Mouse (Mus musculus) gastrocnemius, postnatal 25 days (tissue): Measurements from ENCODE around the gene Ccdc183. TPM values are rescaled to one million over a fixed set of nuclear protein-coding genes. Genes with fewer than 3 reads are reported as not detected.
A peak's percentile ranks its signal among the peaks of the same experiment; 100 is the strongest.

Source experiments
- DNase-seq: peaks from one replicate; pipeline ENCODE4 v3.0.0; 2022
- long read RNA-seq, 2 experiments: library from polyadenylated mRNA; stranded (forward); transcript quantifications; one replicate each; pipeline ENCODE4 v2.0.0; 2021
- total RNA-seq, 2 experiments: library from RNA; stranded (reverse); gene quantifications; 1 replicate in 1 of 2; 2 replicates in 1 of 2; pipeline ENCODE4 v1.2.3; 2021

The Ccdc183 gene
- not detected for total RNA-seq
- long read RNA-seq, experiment 1 = 0 reads
- long read RNA-seq, experiment 2 = 0 reads

DNA sequence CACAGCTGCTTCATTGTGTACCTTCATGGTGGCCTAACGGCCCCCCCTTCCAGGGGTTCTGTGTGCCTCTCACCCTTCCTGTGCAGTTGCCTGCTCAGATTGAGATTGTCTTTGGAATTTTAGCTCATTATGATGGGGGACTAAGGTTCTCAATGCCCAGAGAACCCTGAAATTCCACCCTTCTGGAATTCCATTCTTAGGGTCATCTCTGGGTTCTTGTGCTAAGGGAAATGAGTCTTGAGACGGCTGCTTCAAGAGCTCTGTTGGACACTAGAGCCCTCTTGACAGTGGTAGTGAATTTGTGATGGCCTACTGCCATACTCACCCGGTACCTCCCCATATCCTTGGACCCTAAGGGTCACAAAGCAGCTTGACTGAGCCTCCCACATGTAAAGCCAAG lies at the start of gene Ccdc183:
Gene Ccdc183, minus strand, starts transcription at position 101 of the 400 bp plus-strand sequence.
- no peak for DNase-seq

GRCm38 (mm10) chr2:25666516-25666915 lies 49.0 kb upstream of the Ccdc183 start:
- no peak for DNase-seq

- no peak for DNase-seq
Measured at GRCm38 (mm10) chr2:25664125-25664524, 46.6 kb upstream of the Ccdc183 start.

GRCm38 (mm10) chr2:25663511-25663910 lies 46.0 kb upstream of the Ccdc183 start:
- DNase-seq = no peak

DNA sequence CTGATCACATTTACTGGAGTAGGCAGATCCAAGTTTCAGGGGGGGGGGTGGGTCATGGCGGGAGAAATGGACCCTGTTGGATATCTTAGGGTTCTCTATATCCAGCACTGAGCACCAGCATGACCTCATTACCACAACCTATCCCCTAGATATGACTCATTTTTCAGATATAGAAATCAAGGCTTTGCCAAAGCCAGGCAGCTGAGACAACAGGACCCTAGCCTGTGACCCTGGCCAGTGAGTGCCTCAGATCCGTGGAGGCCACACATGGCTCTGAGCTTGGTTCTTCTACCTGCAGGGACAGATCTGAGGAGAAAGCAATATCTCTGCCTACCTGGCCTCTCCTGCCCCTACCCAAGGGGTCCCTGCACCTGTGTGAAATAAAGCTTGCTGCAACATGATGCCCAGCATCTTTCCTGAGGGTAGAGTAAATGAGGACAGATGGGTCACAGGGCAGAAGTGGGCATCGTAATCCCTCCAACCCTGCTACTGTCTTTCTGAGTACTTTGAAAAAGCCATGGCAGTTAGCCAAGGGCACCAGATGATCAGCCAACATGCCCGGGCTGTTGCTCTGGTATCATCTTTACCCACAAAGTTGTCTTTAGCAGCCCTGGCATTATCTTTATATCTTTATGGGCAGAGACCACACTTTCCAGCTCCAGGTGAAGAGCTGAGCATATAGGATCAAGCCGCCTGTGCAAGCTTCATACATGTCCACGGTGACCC lies 43.9 kb upstream of the Ccdc183 start:
- DNase-seq = no peak

GRCm38 (mm10) chr2:25660279-25660678 lies 42.8 kb upstream of the Ccdc183 start:
- no peak for DNase-seq

DNA sequence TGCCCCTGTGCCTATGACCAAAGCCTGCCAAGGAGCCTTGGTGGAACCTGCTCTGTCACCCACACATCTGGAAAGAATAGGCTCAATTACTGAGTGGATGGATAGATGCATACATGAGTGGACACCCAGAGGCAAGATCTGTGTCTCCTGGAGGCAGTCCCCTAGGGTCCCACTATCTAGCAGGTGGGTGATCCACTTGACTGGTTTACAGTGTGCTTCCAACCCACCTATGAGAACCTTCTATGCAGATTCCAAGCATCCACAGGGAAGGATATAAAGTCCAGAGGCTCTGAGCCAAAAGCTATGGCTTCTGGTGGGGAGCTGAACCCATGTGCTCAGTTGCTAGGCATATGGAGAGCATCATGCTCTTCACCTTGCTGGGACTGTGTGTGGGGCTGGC lies 40.2 kb upstream of the Ccdc183 start, which contains the start of gene Lcn5:
Gene Lcn5, plus strand, starts transcription at position 301 of the 400 bp plus-strand sequence.
- no peak for DNase-seq

DNA sequence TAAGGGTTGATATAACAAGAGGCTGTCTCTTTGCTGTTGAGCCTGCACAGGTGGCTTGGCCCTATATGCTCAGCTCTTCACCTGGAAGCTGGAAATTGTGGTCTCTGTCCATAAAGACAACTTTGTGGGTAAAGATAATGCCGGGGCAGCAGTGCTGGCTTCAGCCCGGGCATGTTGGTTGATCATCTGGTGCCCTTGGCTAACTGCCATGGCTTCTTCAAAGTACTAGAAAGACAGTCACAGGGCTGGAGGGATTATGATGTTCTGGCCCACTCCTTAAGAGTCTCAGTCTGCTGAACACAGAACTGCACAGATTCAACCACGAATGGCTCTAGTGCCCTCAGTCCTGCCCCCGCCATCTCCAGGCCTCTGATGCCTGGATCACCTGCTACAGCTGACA lies 39.8 kb upstream of the Ccdc183 start:
- DNase-seq = no peak

GRCm38 (mm10) chr2:25656691-25657090 lies 39.2 kb upstream of the Ccdc183 start:
- DNase-seq = peak; percentile 48

DNA sequence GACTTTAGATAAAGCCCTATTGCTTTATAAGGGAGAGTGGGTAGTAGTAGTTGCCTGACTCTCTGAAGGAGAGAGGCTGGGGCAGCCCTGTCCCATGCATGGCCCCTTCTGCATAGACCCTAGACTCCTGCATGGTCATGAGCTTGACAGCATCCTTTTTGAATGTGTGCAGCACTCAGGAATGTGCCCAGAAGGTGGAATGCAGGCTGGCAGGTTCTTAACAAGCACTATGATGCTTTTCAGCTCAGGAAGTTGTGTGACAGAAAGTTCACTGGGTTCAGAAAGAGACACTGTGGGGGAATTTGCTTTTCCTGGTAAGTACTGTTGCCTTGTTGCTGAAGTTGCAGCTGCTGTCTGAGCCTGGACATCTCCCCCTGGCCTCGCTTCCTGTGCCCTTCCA lies 37.0 kb upstream of the Ccdc183 start:
- DNase-seq = no peak

GRCm38 (mm10) chr2:25652902-25653301 lies 35.4 kb upstream of the Ccdc183 start, which contains the start of gene Lcn8:
TSS of gene Lcn8 (plus strand) at chr2:25653120.
- DNase-seq = no peak

DNA sequence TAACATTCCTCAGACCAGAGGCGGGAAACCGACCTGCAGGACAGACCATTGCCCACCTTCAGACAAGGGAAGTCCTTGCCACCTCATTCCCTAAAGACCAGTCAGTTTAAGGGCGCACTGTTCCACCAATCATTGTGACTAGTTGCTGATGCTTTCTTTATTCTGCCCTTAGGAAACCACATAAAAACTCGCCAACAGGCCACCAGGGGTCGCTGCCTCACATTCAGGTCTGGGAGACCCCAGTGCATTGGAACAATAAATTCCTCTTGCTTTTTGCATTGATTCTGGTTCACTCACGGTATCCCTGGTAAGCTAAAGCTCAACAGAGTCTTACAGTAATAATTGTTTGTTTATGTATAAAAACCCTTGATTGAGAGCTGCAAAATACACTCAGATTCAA lies 22.4 kb upstream of the Ccdc183 start:
- DNase-seq = no peak

DNA sequence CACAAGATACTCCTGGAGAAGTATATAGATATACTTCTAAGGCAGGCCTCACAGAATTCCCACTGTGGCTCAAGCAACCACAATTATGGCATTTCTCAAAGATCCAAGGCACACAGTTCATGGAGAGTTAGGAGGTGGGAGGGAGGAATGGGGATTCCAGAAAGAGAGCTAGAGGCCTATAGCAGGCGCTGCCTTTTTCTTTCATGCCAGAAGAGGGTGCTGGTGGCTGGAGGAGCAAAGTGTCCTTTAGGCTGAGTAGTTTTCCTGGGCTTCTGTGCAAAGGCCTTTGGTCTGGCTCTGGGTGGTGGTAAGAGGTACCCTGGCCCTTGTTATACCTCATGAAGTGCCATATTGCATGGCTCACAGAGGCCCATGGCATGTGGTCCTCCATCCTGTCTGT lies 16.6 kb upstream of the Ccdc183 start:
- DNase-seq = no peak

DNA sequence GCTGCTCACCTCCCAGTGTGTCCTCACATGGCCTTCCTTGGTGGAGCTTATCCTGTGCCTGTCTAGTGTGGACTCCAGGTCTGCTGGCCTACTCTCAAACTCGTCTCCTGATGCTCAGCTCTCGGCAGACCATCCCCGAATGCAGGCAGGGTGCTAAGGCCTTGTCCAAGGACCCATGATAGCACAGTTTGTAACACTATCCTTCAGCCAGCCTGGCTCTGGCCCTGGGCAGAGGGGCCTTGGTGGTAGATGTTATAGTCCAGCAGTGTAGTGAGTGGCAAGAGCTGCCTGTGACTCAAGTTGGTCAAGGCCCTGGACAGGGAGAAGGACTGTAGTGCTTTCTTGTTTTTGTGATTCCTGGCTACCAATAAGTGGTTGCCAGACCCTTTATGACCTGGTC lies 16.1 kb upstream of the Ccdc183 start:
- DNase-seq = no peak

GRCm38 (mm10) chr2:25628738-25629137 lies 11.3 kb upstream of the Ccdc183 start:
- no peak for DNase-seq

- DNase-seq = no peak
Measured at GRCm38 (mm10) chr2:25627811-25628210, 10.3 kb upstream of the Ccdc183 start, which contains the start of gene Fcna. TSS of gene Fcna (minus strand) at chr2:25628030.

DNA sequence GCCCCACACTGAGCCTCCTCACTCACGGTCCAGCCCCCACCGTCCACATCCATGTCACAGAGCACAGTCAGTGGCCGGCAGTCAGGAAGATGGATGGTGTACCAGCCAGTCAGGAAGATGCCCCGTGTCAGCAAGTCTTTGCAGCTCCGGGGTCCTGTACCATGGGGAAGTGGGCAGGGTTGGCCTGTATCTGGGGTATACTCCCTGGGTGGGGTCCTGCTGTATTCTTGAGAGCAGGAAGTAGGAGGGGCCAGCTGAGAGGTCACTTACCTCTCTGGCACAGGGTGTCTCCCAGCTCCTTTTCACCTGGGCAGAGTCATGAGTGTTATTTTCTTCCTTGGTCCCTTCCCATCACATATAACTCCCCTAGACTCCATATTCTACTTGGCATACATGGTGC lies 8.5 kb upstream of the Ccdc183 start:
- no peak for DNase-seq

- DNase-seq = peak; percentile 90
Measured at GRCm38 (mm10) chr2:25621229-25622200, 4.0 kb upstream of the Ccdc183 start, which contains the start of gene Tmem141. TSS of gene Tmem141 (minus strand) at chr2:25622005.

DNA sequence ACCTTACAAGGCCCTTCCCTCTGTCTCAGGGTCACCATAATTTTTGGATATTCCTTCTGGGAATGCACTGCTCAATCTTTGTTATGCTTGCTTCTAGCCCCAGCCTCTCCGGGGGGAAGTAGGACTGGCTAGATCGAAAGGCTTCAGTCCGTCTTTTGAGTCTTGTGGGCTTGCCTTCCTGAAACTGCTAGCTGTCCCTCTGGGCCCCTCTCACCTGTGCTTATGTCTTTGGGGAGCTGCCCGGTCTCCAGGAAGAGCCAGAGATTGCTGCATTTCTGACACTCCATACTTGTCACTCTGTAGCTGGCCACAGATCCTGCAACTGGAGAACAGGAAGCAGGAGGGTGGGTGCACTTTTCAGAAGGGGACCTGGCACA lies 3.4 kb upstream of the Ccdc183 start:
- no peak for DNase-seq

DNA sequence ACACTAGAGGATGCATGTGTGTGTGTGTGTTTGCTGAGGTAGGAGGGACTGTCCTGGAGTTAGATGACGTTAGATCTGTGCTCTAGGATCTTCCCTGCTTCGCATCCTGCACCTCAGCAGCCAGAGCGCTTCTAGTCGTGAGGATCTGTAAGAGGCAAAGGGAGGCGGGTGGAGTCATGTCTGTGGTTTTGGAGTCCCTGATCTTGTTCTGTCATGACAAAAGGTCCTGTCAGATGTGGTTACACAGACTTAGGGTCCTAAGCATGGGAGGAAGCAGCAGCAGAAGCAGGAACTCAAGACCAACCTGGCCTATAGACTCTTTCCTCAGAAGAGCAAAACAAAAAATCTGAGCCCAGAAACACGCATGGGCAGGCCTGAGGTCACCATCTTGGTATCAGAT lies 2.9 kb upstream of the Ccdc183 start:
- no peak for DNase-seq

DNA sequence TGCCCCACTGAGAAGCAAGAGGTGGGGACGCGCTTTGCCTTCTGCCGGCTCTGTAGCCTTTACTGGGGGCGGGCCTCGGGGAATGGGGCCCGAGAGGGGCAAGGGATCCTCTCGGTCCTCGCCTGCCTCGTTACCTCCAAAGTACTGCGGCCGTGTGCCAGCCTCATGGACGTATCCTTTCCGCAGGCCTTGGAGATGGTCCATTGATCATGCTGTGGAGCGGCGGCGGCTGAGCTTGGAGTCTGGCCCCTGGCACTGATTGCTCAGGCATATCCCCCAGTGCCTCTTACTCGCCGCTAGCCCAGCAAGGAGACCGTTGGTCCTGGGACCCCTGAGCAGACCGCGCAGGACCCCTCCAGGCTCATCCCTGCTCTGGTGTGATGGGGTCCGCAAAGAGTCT lies 1.1 kb downstream of the Ccdc183 start:
- no peak for DNase-seq

- no peak for DNase-seq
Measured at GRCm38 (mm10) chr2:25608671-25609070, 8.8 kb downstream of the Ccdc183 start.
